8 mouse cellular contexts compared by ENCODE assay signal in genomic region chr13:94205234-94205633, GRCm38 (mm10).
DNase-seq lines count a peak whose midpoint lies in the region; ATAC-seq and TF ChIP-seq lines count a peak whose summit lies in the region.

No protein-coding gene starts in this region.

- H3K9ac ChIP-seq in ES-E14 (ENCODE audit: insufficient read depth, low read depth, low read length, poor library complexity, severe bottlenecking), result no peak overlapping the region
- no peak overlapping the region for H3K9ac ChIP-seq in kidney, postnatal 0 days (ENCODE audit: low read depth, low read length)

- no peak overlapping the region for H3K4me2 ChIP-seq in kidney, postnatal 0 days (ENCODE audit: low read length)

- no peak overlapping the region for H3K27ac ChIP-seq in ES-E14 (ENCODE audit: insufficient read depth, low read depth, low read length, poor library complexity, severe bottlenecking)
- H3K27ac ChIP-seq in kidney, postnatal 0 days, result no peak overlapping the region

- peak; percentile 58 for DNase-seq in gastrocnemius, adult 18-20 months (ENCODE audit: low spot score)
- DNase-seq in gastrocnemius, postnatal 25 days, result no peak
- DNase-seq in ES-E14 (ENCODE audit: low read depth, low spot score), result peak; percentile 33
- DNase-seq in cerebellum, adult 18-20 months, result peak; percentile 55 to 59
- DNase-seq in gastrocnemius, postnatal 10 days, result peak; percentile 53
- peak; percentile 92 for DNase-seq in kidney, postnatal 0 days (ENCODE audit: low spot score)
- DNase-seq in mesoderm, embryonic 11.5 days (ENCODE audit: low read depth, low spot score), result peak; percentile 69
- peak; percentile 57 for DNase-seq in thymus, postnatal 14 days

- peaks cover 3% of the 10 kb centered on the region; the same call in 1 of the 2 replicates for H3K36me3 ChIP-seq in ES-E14 (ENCODE audit: control insufficient read depth, insufficient read depth, low read length, poor library complexity, severe bottlenecking)
- peaks cover 22% of the 10 kb centered on the region for H3K36me3 ChIP-seq in kidney, postnatal 0 days (ENCODE audit: insufficient read depth, low read length)

- 13% methylated on average over 6 of the region's 6 CpGs for WGBS in kidney, postnatal 0 days

- in situ Hi-C loops in ES-E14 (cut with MboI; ENCODE audit: low sequenced_read_pairs in 2 of 2, unreplicated experiment in 2 of 2), result no loop called here

- no peaks in the 10 kb centered on the region for H3K27me3 ChIP-seq in kidney, postnatal 0 days (ENCODE audit: insufficient read depth, low read length)

- peak; percentile 86 for TF ChIP-seq CTCF in kidney, postnatal 0 days (IDR thresholded peaks at IDR 0.05; ENCODE audit: low read depth)

- H3K4me3 ChIP-seq in ES-E14 (ENCODE audit: insufficient read depth in 1 of 2, low read depth in 1 of 2, low read length in 2 of 2, poor library complexity in 1 of 2, severe bottlenecking in 1 of 2), result no peak overlapping the region
- no peak overlapping the region for H3K4me3 ChIP-seq in kidney, postnatal 0 days (replicated peaks; ENCODE audit: low read depth, low read length)

- no peaks in the 10 kb centered on the region for H3K9me3 ChIP-seq in ES-E14 (ENCODE audit: control insufficient read depth, insufficient read depth, low read depth, low read length)
- no peaks in the 10 kb centered on the region for H3K9me3 ChIP-seq in kidney, postnatal 0 days (replicated peaks; ENCODE audit: low read length)

- peak; percentile 79 for ATAC-seq in kidney, postnatal 0 days (replicated peaks; ENCODE audit: low FRiP score, low read depth)

- H3K4me1 ChIP-seq in ES-E14 (ENCODE audit: control insufficient read depth in 2 of 2, insufficient read depth in 2 of 2, low read length in 2 of 2, poor library complexity in 1 of 2), result no peaks in the 10 kb centered on the region
- H3K4me1 ChIP-seq in kidney, postnatal 0 days (replicated peaks; ENCODE audit: insufficient read depth, low read length), result no peaks in the 10 kb centered on the region

TF ChIP-seq in ES-E14, 5 proteins besides CTCF, POLR2A, EP300 and RAD21:
- no peak for TF ChIP-seq CHD2 (IDR thresholded peaks at IDR 0.05; ENCODE audit: low read depth, low read length)
- TF ChIP-seq ZNF384 (IDR thresholded peaks at IDR 0.05; ENCODE audit: low read depth, low read length), result no peak
- TF ChIP-seq ZC3H11A (IDR thresholded peaks at IDR 0.05; ENCODE audit: borderline replicate concordance, low read depth, low read length), result peak; percentile 32; the same call in 1 of the 2 replicates
